Mouse (Mus musculus) urinary bladder, postnatal 0 days (tissue): Measurements from ENCODE around the gene Gnb4. TPM values are rescaled to one million over a fixed set of nuclear protein-coding genes. Genes with fewer than 3 reads are reported as not detected.

ENCODE experiments used
- polyA plus RNA-seq: library from polyadenylated mRNA; unstranded; fragments of >200 nt; fragmentation: Nextera tagmentation; extraction: Ambion mirVana; gene quantifications from 2 replicates; pipeline ENCODE4 v1.2.1, GENCODE M21; 2015

Gnb4 gene
- polyA plus RNA-seq: 50.3 and 51.5 TPM in 2 replicates

GRCm38 (mm10) chr3:32616331-32617052 is at the start of gene Gnb4:
Gene Gnb4 (minus strand): TSS chr3:32616585.

Other genes starting within 250 kb of the Gnb4 start
- gene Pik3ca, start 218.9 kb downstream of the Gnb4 start, polyA plus RNA-seq: 6.6 and 7.1 TPM in 2 replicates
- gene Kcnmb3, start 124.4 kb downstream of the Gnb4 start, polyA plus RNA-seq: not detected in 2 replicates
- 25.3 and 29.8 TPM in 2 replicates for gene Zfp639, start 106.3 kb downstream of the Gnb4 start, polyA plus RNA-seq
- gene Mfn1, start 87.1 kb downstream of the Gnb4 start, polyA plus RNA-seq: 14.0 and 23.9 TPM in 2 replicates
- gene Actl6a, start 89.7 kb upstream of the Gnb4 start, polyA plus RNA-seq: 51.9 and 58.5 TPM in 2 replicates
- 303 and 315 TPM in 2 replicates for gene Ndufb5, start 120.4 kb upstream of the Gnb4 start, polyA plus RNA-seq
- 17.6 and 18.9 TPM in 2 replicates for gene Mrpl47, start 121.0 kb upstream of the Gnb4 start, polyA plus RNA-seq
- gene Usp13, start 201.0 kb upstream of the Gnb4 start, polyA plus RNA-seq: 2.4 and 3.0 TPM in 2 replicates